Mouse (Mus musculus): ENCODE data around the gene Cadm3.

GRCm38 (mm10) chr1:173369611-173370010 lies 2.1 kb upstream of the Cadm3 start:
- TF ChIP-seq ZNF384 (IDR thresholded peaks at IDR 0.05; ENCODE audit: low read depth, low read length) (no peak), ZC3H11A (IDR thresholded peaks at IDR 0.05; ENCODE audit: borderline replicate concordance, low read depth, low read length) (no peak), CHD2 (IDR thresholded peaks at IDR 0.05; ENCODE audit: low read depth, low read length) (no peak), HCFC1 (IDR thresholded peaks at IDR 0.05; ENCODE audit: borderline replicate concordance, insufficient read depth, low read length) (no peak), MAFK (IDR thresholded peaks at IDR 0.05; ENCODE audit: insufficient read depth, low read depth, low read length) (no peak)

Measured in ES-E14 (cell line).